Mouse (Mus musculus): Measurements from ENCODE around the gene Spry1. TPM values are rescaled to one million over a fixed set of nuclear protein-coding genes. Genes with fewer than 3 reads are reported as not detected.
A peak's percentile ranks its signal among the peaks of the same experiment; 100 is the strongest.

Spry1 gene
- polyA plus RNA-seq, 1 experiment, result not detected

DNA sequence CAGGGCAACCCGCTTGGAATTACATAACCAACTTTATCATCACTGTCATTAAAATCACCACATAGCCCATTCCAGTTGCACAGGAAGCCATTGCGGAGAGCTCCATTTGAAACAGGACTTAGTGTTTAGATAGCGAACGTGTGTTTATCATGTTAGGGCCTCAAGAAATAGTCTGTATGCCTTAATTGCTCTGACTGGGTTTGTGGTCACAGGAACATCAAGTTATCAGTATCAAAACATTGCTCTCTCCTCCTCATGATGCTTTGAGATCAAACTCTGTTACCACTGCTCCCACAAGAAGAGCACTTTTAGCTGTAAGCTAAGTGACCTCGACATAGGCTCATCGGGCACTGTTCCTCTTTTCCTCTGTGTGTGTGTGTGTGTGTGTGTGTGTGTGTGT lies 19.9 kb downstream of the Spry1 start:
- TF ChIP-seq POLR2A (IDR thresholded peaks at IDR 0.05; ENCODE audit: insufficient read depth, low read depth, low read length), result no peak
- TF ChIP-seq CTCF (IDR thresholded peaks at IDR 0.05; ENCODE audit: insufficient read depth, low read depth, low read length), result no peak
- H3K27ac ChIP-seq (ENCODE audit: insufficient read depth, low read depth, low read length), result no peak overlapping the region
- H3K4me3 ChIP-seq (ENCODE audit: insufficient read depth, low read depth, low read length), result no peak overlapping the region
- 92% methylated on average over 6 of the region's 6 CpGs for WGBS
- peaks cover 7% of the 10 kb centered on the region; the same call in 1 of the 2 replicates for H3K4me1 ChIP-seq (ENCODE audit: control insufficient read depth, insufficient read depth, low read length)

DNA sequence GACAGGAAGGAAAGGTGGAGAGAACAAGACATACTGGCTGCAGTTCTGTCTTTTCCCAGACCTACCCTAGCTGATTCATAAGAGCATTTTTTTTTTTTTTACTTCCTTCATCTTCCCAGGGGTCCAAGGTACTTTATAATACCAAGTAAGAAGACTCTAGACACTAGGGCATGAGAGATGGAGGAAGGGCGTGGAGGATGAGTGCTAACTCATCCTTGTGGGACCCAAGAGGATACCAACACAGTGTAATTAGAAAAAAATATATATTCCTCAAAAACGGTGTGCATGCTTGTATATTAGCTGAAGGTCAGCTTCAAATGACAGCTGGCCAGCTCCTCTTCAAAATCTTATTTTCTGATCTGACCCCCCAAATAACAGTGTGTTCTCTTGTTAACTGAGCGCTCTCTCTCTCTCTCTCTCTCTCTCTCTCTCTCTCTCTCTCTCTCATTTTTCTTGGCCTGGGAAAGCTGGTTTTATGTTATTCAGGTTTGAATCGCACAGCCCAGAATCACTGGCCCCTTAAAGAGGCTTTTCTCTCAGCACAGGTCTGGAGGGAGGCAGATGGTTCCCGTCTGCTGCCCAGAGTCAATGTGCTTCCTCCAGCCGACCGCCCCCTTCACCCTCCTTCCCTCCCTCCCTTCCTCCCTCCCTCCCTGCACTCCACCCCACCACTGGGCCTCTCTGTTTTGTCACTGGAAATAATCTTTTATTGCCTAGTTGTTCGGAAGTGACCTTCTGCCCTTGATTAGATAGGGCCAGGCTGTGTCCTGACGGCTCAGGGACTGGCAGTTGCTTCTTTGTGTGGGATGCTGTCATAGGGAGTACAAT lies 26.8 kb downstream of the Spry1 start:
- 63% methylated on average over 9 of the region's 9 CpGs for WGBS
- no peak for TF ChIP-seq CTCF (IDR thresholded peaks at IDR 0.05; ENCODE audit: insufficient read depth, low read depth, low read length)
- no peak for TF ChIP-seq POLR2A (IDR thresholded peaks at IDR 0.05; ENCODE audit: insufficient read depth, low read depth, low read length)
- Histone ChIP-seq H3K4me3 (ENCODE audit: insufficient read depth, low read depth, low read length) (no peak overlapping the region), H3K4me1 (ENCODE audit: control insufficient read depth, insufficient read depth, low read length) (no peaks in the 10 kb centered on the region), H3K27ac (ENCODE audit: insufficient read depth, low read depth, low read length) (no peak overlapping the region)

DNA sequence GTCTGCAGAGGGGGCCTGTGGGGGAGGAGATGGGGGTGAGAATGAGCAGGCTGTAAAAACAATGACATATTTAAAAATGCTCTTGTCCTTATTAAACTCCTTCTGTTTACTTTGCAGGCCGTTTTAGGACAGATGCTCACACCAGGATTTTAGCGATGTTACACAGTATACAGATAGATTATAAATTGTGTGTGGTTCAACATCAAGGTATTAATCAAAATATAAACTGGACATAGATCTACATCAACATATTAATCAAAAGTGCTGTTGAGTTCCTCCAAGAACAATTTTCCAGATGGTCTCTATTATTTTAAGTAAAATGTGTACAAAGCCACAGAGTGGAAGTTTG lies 27.3 kb downstream of the Spry1 start:
- no peak overlapping the region for H3K4me3 ChIP-seq (ENCODE audit: insufficient read depth, low read depth, low read length)
- H3K4me1 ChIP-seq (ENCODE audit: control insufficient read depth, insufficient read depth, low read length), result no peaks in the 10 kb centered on the region; the same call in 1 of the 2 replicates
- WGBS, result 90% methylated on average over 2 of the region's 2 CpGs
- TF ChIP-seq CTCF (IDR thresholded peaks at IDR 0.05; ENCODE audit: insufficient read depth, low read depth, low read length), result no peak
- TF ChIP-seq POLR2A (IDR thresholded peaks at IDR 0.05; ENCODE audit: insufficient read depth, low read depth, low read length), result no peak
- no peak overlapping the region for H3K27ac ChIP-seq (ENCODE audit: insufficient read depth, low read depth, low read length)

DNA sequence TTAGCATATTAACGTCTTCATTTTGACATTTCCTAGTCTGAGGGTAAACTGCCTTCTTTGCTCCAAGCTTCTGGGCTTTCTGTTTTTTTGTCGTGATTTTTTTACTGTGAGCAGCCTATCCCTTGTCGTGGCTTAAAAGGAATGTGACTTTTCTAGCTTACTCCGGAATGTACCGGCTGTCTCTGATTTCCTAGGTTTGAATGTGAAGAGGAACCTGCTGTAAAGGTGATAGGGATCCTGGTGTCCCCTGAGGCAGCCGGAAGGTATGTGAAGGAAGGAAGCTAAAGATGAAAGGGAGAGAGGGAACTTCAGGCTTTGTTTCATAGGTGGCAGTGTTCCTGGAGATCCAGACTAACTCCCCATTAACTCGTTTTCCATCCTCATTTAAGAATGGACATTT lies 28.0 kb downstream of the Spry1 start:
- WGBS, result 57% methylated on average over 7 of the region's 7 CpGs
- Histone ChIP-seq H3K27ac (ENCODE audit: insufficient read depth, low read depth, low read length) (no peak overlapping the region), H3K4me3 (ENCODE audit: insufficient read depth, low read depth, low read length) (no peak overlapping the region), H3K4me1 (ENCODE audit: control insufficient read depth, insufficient read depth, low read length) (peaks cover 2% of the 10 kb centered on the region)
- no peak for TF ChIP-seq POLR2A (IDR thresholded peaks at IDR 0.05; ENCODE audit: insufficient read depth, low read depth, low read length)
- no peak for TF ChIP-seq CTCF (IDR thresholded peaks at IDR 0.05; ENCODE audit: insufficient read depth, low read depth, low read length)

DNA sequence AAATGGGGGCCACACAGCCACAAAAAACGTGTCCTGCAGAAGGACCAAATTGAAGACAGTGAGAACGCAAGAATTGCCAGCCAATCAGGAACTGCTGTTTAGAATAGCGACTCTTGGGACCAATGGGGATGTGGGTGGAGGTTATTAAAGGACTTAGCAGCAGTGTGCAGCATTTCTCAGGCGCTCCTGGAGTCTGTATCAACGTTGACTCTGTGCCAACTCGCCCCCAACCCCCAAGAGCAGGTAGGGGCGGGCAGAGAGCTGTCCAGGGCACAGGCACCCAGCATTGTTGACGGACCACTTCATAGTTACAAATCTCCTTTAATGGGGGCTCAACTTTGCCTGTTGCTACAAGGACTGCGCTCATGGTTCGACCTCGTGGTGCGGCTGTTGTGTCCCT lies 28.9 kb downstream of the Spry1 start:
- TF ChIP-seq POLR2A (IDR thresholded peaks at IDR 0.05; ENCODE audit: insufficient read depth, low read depth, low read length) (no peak), CTCF (IDR thresholded peaks at IDR 0.05; ENCODE audit: insufficient read depth, low read depth, low read length) (no peak)
- Histone ChIP-seq H3K27ac (ENCODE audit: insufficient read depth, low read depth, low read length) (no peak overlapping the region), H3K4me3 (ENCODE audit: insufficient read depth, low read depth, low read length) (no peak overlapping the region), H3K4me1 (ENCODE audit: control insufficient read depth, insufficient read depth, low read length) (peaks cover 5% of the 10 kb centered on the region)
- WGBS, result 92% methylated on average over 12 of the region's 12 CpGs

DNA sequence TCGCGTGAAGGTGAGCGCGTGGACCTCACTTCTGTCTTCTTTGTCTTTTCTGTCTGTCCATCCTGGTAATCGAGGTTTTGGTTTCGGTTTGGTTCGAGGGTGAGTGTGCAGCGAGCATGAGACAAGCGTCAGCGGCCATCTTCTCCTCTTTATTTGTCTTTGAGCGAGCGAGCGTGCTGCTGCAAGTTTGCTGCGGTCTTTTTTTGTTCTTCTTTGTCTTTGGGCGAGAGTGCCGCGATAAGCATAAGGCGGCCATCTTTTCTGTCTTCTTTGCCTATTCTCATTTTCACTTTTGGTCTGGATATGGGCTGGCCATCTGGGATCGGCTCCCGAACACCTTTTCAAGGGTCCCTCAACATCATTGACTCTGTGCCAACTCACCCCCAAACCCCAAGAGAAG lies 29.4 kb downstream of the Spry1 start:
- Histone ChIP-seq H3K4me3 (ENCODE audit: insufficient read depth, low read depth, low read length) (no peak overlapping the region), H3K4me1 (ENCODE audit: control insufficient read depth, insufficient read depth, low read length) (peaks cover 5% of the 10 kb centered on the region), H3K27ac (ENCODE audit: insufficient read depth, low read depth, low read length) (no peak overlapping the region)
- WGBS, result 98% methylated on average over 20 of the region's 20 CpGs
- no peak for TF ChIP-seq CTCF (IDR thresholded peaks at IDR 0.05; ENCODE audit: insufficient read depth, low read depth, low read length)
- no peak for TF ChIP-seq POLR2A (IDR thresholded peaks at IDR 0.05; ENCODE audit: insufficient read depth, low read depth, low read length)

DNA sequence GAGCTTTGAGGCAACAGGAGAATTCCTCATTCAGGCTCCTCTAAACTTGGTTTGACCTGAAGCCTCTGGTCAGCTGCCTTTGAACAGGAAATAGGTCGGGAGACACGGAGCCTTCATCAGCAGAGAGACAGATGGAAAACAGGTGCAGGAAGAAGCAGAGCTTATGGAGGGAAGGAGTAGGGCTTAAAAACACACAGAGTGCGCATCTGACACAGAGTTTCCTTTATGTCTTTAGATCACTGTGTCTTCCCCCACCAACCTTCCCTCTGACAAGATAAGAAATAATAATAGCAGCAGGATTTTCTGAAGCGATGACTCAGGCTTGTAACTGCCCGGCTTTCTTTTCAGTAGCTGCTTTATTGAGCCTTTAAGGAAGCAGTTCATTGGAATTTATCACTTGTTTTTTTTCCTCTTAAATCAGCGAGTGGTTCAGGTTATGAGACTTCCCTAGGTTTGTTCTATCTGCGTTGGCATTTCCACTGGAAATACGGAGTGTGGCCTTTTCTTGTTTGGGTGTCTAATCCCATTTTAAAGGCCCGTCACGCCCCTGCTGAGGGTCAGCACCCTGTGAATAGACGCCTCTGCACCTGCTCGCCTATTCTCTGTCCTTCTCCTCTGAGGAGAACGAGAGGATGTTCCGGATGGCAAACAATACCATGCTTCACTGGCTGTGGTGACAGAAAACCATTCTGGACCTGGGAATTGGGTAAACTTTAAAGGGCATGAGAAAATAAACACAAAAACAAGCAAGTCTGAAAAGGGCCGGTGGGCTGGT lies 32.7 kb downstream of the Spry1 start:
- 30% methylated on average over 15 of the region's 15 CpGs for WGBS

DNA sequence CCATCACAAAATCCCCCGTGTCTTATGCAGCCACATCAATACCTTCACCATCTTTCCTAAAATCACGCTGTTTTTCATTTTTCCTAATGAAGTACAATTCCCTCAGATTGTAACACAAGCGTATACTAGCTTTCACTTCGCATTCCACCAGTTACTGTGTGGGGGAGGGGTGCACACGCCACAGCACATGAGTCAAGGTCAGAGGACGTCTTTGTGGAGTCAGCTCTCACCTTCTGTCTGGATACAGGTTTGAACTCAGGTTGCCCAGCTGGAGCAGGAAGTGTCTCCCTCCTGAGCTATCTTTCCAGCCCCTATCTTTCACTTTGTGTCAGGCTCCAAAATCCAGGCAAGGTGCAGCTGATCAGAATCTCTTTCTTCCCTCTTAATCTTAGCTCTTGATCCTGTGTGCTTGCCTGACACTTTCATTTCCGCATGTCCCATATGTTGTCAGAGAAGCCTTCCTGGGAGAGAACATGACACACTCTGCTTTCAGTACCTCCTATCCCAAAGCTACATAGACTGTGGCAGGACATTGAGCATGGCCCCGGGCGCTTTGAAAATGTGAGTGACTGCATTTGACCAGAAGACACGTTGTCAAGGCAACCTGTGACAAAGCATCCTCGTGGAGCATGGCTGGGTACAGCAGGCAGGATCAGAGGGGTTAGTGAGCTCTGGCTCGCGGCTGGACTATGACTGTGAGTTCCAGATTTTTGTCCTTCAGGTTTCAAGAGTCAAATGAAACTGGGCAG lies 33.9 kb downstream of the Spry1 start:
- 70% methylated on average over 13 of the region's 13 CpGs for WGBS
- Histone ChIP-seq H3K27ac (ENCODE audit: insufficient read depth, low read depth, low read length) (no peak overlapping the region), H3K4me1 (ENCODE audit: control insufficient read depth, insufficient read depth, low read length) (peaks cover 5% of the 10 kb centered on the region), H3K4me3 (ENCODE audit: insufficient read depth, low read depth, low read length) (no peak overlapping the region)
- TF ChIP-seq CTCF (IDR thresholded peaks at IDR 0.05; ENCODE audit: insufficient read depth, low read depth, low read length), result no peak
- TF ChIP-seq POLR2A (IDR thresholded peaks at IDR 0.05; ENCODE audit: insufficient read depth, low read depth, low read length), result no peak

More for the DNA sequence above, 32.7 kb downstream of the Spry1 start:
- peak overlapping the region; percentile 41; the same call in 1 of the 2 replicates for H3K27ac ChIP-seq (ENCODE audit: insufficient read depth, low read depth, low read length)
- TF ChIP-seq CTCF (IDR thresholded peaks at IDR 0.05; ENCODE audit: insufficient read depth, low read depth, low read length) (no peak), POLR2A (IDR thresholded peaks at IDR 0.05; ENCODE audit: insufficient read depth, low read depth, low read length) (no peak)
- H3K4me1 ChIP-seq (ENCODE audit: control insufficient read depth, insufficient read depth, low read length), result peaks cover 5% of the 10 kb centered on the region
- no peak overlapping the region for H3K4me3 ChIP-seq (ENCODE audit: insufficient read depth, low read depth, low read length)
